Mouse (Mus musculus) cerebellum, adult 2 months (tissue): ENCODE results near the gene Rcc1.

Experiments used
- CTCF ChIP-seq: fragments of 200-500 bp; IDR thresholded peaks from 2 replicates; pipeline ENCODE4 v1.5.1; 2011; ENCODE audit warnings: low read depth, mild to moderate bottlenecking, control low read depth, low read length, moderate library complexity, borderline replicate concordance; ENCODE audit not compliant: insufficient read depth
- POLR2A ChIP-seq: fragments of 200-500 bp; IDR thresholded peaks from 2 replicates; pipeline ENCODE4 v1.6.1; 2011; ENCODE audit warnings: low read length, control low read depth, borderline replicate concordance; ENCODE audit not compliant: insufficient read depth

DNA sequence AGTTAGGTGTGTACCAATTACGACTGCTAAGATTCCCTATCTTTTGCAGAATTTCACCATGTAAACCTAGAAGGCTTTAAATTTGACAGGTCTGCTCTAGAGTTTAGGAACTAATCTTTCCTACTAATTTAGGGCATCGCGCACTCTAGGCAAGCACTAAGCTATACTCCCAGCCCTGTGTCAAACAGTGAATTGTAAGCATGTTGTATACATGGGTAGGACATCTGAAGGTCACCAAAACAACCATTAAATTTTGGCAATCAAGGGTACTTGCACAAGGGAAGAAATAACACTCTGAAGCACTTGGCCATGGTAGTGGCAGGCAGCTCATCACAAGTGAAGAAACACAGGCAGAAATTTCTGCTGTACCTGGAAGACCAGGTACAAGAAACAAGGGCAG lies 2.6 kb downstream of the Rcc1 start:
- no peak for TF ChIP-seq CTCF
- TF ChIP-seq POLR2A: no peak
